ENCODE assay signal across 17 mouse cellular contexts in the genomic region with DNA sequence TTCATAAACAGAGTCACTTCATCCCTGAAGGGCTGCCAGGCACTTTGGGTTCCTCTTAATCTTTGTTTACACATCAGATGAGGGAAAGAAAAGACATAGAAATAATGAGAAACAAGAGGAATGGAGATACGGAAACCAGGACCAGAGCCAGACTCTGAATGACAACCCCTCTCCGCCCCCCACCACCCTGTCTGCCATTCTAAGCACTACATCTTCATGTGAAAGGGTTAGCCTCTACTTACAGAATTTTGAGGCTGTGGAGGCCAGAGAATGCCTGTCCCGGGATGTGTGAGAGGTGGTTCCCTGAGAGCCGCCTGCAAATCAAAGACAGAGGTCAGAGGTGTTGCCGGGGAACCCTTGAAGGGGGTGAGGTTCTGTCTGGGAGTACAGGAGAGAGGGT.
"Had no signal": no experiment of that assay in that cellular context is flagged by ENCODE, and none has a peak within 500 bp of the region (broad histone marks: within the 10 kb centered on the region; RNA-seq: fewer than 3 reads in every experiment).

No protein-coding gene starts in this region.

- H3K27ac ChIP-seq: liver, embryonic 13.5 days; liver, embryonic 15.5 days; midbrain, embryonic 10.5 days; midbrain, embryonic 12.5 days; neural tube, embryonic 13.5 days; neural tube, embryonic 15.5 days; stomach, embryonic 15.5 days; stomach, postnatal 0 days had no signal

- ATAC-seq: liver, postnatal 0 days; midbrain, embryonic 16.5 days had no signal

- H3K9ac ChIP-seq: liver, embryonic 13.5 days; liver, embryonic 15.5 days; liver, postnatal 0 days; midbrain, embryonic 12.5 days; neural tube, embryonic 13.5 days; neural tube, embryonic 15.5 days; stomach, embryonic 15.5 days had no signal

- H3K4me1 ChIP-seq: liver, embryonic 13.5 days; liver, embryonic 15.5 days; midbrain, embryonic 12.5 days had no signal

- H3K27me3 ChIP-seq: neural tube, embryonic 13.5 days; neural tube, embryonic 15.5 days; stomach, embryonic 15.5 days had no signal

- H3K4me3 ChIP-seq: liver, embryonic 13.5 days; liver, embryonic 15.5 days; midbrain, embryonic 10.5 days; midbrain, embryonic 12.5 days; myocyte; neural tube, embryonic 13.5 days; neural tube, embryonic 15.5 days; stomach, embryonic 15.5 days had no signal

- H3K9me3 ChIP-seq: liver, embryonic 13.5 days; liver, embryonic 15.5 days; midbrain, embryonic 10.5 days; midbrain, embryonic 12.5 days; neural tube, embryonic 15.5 days; stomach, embryonic 15.5 days had no signal

- H3K4me2 ChIP-seq: liver, embryonic 11.5 days; liver, embryonic 13.5 days; liver, embryonic 15.5 days; midbrain, embryonic 12.5 days; neural tube, embryonic 13.5 days; neural tube, embryonic 15.5 days; stomach, embryonic 15.5 days had no signal

- H3K36me3 ChIP-seq: liver, embryonic 13.5 days; liver, embryonic 15.5 days; midbrain, embryonic 10.5 days; midbrain, embryonic 12.5 days; neural tube, embryonic 13.5 days; neural tube, embryonic 15.5 days; stomach, embryonic 15.5 days had no signal

- DNase-seq: liver, embryonic 13.5 days; liver, postnatal 0 days; midbrain, embryonic 14.5 days; right cerebral cortex, postnatal 14 days; thymus, adult 2 months; thymus, postnatal 25 days; thymus, postnatal 4 days had no signal
